Mouse (Mus musculus) bone marrow macrophage, adult 2 months (primary cell): Measurements from ENCODE around the gene Exoc3l4. TPM values are rescaled to one million over a fixed set of nuclear protein-coding genes. Genes with fewer than 3 reads are reported as not detected.
A peak's percentile ranks its signal among the peaks of the same experiment; 100 is the strongest.

Experiments
- H3K27ac ChIP-seq: 2 replicates; pipeline ENCODE4 v1.5.1; 2012; ENCODE audit warnings: low read depth, low read length; ENCODE audit not compliant: insufficient read depth
- H3K4me1 ChIP-seq: 2 replicates; pipeline ENCODE4 v1.6.1; 2012; ENCODE audit warnings: low read length; ENCODE audit not compliant: control insufficient read depth, insufficient read depth
- H3K4me3 ChIP-seq: 2 replicates; pipeline ENCODE4 v1.5.1; 2012; ENCODE audit warnings: mild to moderate bottlenecking, low read length, moderate library complexity; ENCODE audit not compliant: insufficient read depth
- CTCF ChIP-seq: IDR thresholded peaks from 2 replicates; pipeline ENCODE4 v1.5.1; 2012; ENCODE audit warnings: low read depth, mild to moderate bottlenecking, low read length, moderate library complexity
- POLR2A ChIP-seq: IDR thresholded peaks from 2 replicates; pipeline ENCODE4 v1.6.1; 2012; ENCODE audit warnings: mild to moderate bottlenecking, low read depth, low read length, borderline replicate concordance
- polyA plus RNA-seq: library from polyadenylated mRNA; stranded (reverse); fragments of >200 nt; gene quantifications from 2 replicates; pipeline ENCODE4 v1.2.4, GENCODE M21; 2012; ENCODE audit not compliant: missing spikeins, insufficient read depth, insufficient read length

The Exoc3l4 gene
- polyA plus RNA-seq, 1 experiment = 8.0 TPM

GRCm38 (mm10) chr12:111377986-111378490 is 38.8 kb upstream of the Exoc3l4 start:
- peak overlapping the region; percentile 94 for H3K4me3 ChIP-seq
- no peak for TF ChIP-seq POLR2A
- TF ChIP-seq CTCF = no peak
- H3K4me1 ChIP-seq = peaks cover 12% of the 10 kb centered on the region
- peak overlapping the region; percentile 87 for H3K27ac ChIP-seq

GRCm38 (mm10) chr12:111378812-111379211 is 38.0 kb upstream of the Exoc3l4 start:
- no peak for TF ChIP-seq CTCF
- no peak for TF ChIP-seq POLR2A
- Histone ChIP-seq H3K4me3 (peak overlapping the region; percentile 94), H3K27ac (no peak overlapping the region), H3K4me1 (peaks cover 12% of the 10 kb centered on the region)

GRCm38 (mm10) chr12:111385883-111386641 is 30.8 kb upstream of the Exoc3l4 start:
- Histone ChIP-seq H3K27ac (no peak overlapping the region), H3K4me3 (no peak overlapping the region), H3K4me1 (peaks cover 12% of the 10 kb centered on the region)
- TF ChIP-seq POLR2A = no peak
- no peak for TF ChIP-seq CTCF

GRCm38 (mm10) chr12:111386642-111387120 is 30.1 kb upstream of the Exoc3l4 start:
- Histone ChIP-seq H3K27ac (peak overlapping the region; percentile 46; the same call in 1 of the 2 replicates), H3K4me1 (peaks cover 12% of the 10 kb centered on the region), H3K4me3 (no peak overlapping the region)
- TF ChIP-seq POLR2A (no peak), CTCF (no peak)

- no peak for TF ChIP-seq CTCF
- no peak for TF ChIP-seq POLR2A
- H3K4me1 ChIP-seq = peaks cover 12% of the 10 kb centered on the region
- no peak overlapping the region for H3K27ac ChIP-seq
- no peak overlapping the region for H3K4me3 ChIP-seq
These were observed 29.7 kb upstream of the Exoc3l4 start for GRCm38 (mm10) chr12:111387146-111387545.

- Histone ChIP-seq H3K4me3 (no peak overlapping the region), H3K27ac (no peak overlapping the region), H3K4me1 (no peaks in the 10 kb centered on the region)
- TF ChIP-seq CTCF (no peak), POLR2A (no peak)
These were observed 22.8 kb upstream of the Exoc3l4 start for GRCm38 (mm10) chr12:111394008-111394407.

- TF ChIP-seq POLR2A = no peak
- no peak for TF ChIP-seq CTCF
- Histone ChIP-seq H3K27ac (no peak overlapping the region), H3K4me3 (no peak overlapping the region), H3K4me1 (no peaks in the 10 kb centered on the region)
These were observed 19.8 kb upstream of the Exoc3l4 start for GRCm38 (mm10) chr12:111396997-111397396.

GRCm38 (mm10) chr12:111401454-111402184 is 15.2 kb upstream of the Exoc3l4 start:
- Histone ChIP-seq H3K4me3 (no peak overlapping the region), H3K27ac (no peak overlapping the region), H3K4me1 (no peaks in the 10 kb centered on the region)
- TF ChIP-seq CTCF = peak; percentile 77
- TF ChIP-seq POLR2A = no peak

- Histone ChIP-seq H3K4me3 (no peak overlapping the region), H3K27ac (no peak overlapping the region), H3K4me1 (no peaks in the 10 kb centered on the region)
- TF ChIP-seq POLR2A = no peak
These were observed 11.9 kb upstream of the Exoc3l4 start for GRCm38 (mm10) chr12:111404880-111405279.

GRCm38 (mm10) chr12:111406622-111407021 is 10.2 kb upstream of the Exoc3l4 start, which contains the start of gene Lbhd2:
TSS of gene Lbhd2 (plus strand) at chr12:111406809.
- no peak within 1 kb of the TSS for H3K27ac ChIP-seq
- no peak within 1 kb of the TSS for H3K4me3 ChIP-seq
- H3K4me1 ChIP-seq = no peaks in the 10 kb centered on the region
- TF ChIP-seq POLR2A = no peak
